Mouse (Mus musculus): ENCODE data around the gene Rnf227. TPM values are rescaled to one million over a fixed set of nuclear protein-coding genes. Genes with fewer than 3 reads are reported as not detected.

Rnf227 gene
- polyA plus RNA-seq, 1 experiment from 2014 or later: 26.4 TPM

- Histone ChIP-seq H3K4me1 (peaks cover 20% of the 10 kb centered on the region), H3K36me3 (peaks cover 31% of the 10 kb centered on the region), H3K9ac (no peak overlapping the region), H3K27me3 (no peaks in the 10 kb centered on the region), H3K9me3 (no peaks in the 10 kb centered on the region), H3K4me2 (no peak overlapping the region; the same call in 1 of the 2 replicates), H3K27ac (no peak overlapping the region), H3K4me3 (no peak overlapping the region)
- ATAC-seq (ENCODE audit: insufficient number of reproducible peaks, insufficient read depth, low FRiP score, low TSS enrichment, low read depth): no peak
- WGBS: 90% methylated on average over 16 of the region's 16 CpGs
These were observed 33.1 kb downstream of the Rnf227 start for GRCm38 (mm10) chr11:69373223-69373965.

DNA sequence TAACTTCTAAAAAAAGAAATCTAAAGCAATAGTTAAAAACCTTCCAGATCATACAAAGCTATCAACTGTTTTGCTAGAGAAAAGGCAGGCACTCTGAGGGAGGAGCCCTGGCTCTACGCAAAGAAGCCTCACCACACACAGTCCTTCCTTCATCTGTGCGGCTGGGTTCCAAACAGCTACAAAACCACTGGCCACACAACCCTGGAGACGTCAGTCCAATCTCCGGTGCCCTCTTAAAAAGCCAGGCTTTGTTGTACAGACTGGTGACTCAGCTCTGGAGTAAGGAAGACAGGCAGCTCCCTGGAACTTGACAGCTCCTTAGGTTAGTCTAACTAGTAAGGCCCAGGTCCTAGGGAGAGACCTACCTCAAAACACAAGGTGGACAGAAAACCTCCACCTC, 35.4 kb downstream of the Rnf227 start:
- WGBS: 89% methylated on average over 4 of the region's 4 CpGs
- Histone ChIP-seq H3K4me1 (peaks cover 18% of the 10 kb centered on the region), H3K9ac (no peak overlapping the region), H3K9me3 (no peaks in the 10 kb centered on the region), H3K27me3 (no peaks in the 10 kb centered on the region), H3K36me3 (peaks cover 34% of the 10 kb centered on the region), H3K4me2 (no peak overlapping the region), H3K27ac (no peak overlapping the region), H3K4me3 (no peak overlapping the region)
- no peak for ATAC-seq (ENCODE audit: insufficient number of reproducible peaks, insufficient read depth, low FRiP score, low TSS enrichment, low read depth)

DNA sequence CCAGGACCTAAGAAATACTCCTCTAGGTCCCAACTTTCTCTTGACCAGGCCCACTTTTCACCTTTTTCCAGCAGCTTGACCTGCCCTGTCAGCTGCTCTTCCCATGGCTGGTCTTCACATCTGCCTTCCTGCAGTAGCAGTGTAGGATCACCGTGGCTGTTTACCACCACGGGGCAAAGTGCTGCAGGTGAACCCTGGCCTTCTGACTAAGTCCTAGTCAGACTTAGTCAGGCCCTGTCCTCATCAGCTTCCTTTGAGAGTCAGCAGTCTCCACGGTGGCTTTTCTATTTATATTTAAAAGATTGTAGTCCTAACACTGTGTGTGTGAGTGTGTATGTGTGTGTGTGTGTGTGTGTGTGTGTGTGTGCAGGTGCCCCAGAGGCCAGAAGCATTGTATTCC, 37.5 kb downstream of the Rnf227 start:
- H3K27me3 ChIP-seq: no peaks in the 10 kb centered on the region
- H3K4me1 ChIP-seq: peaks cover 3% of the 10 kb centered on the region; the same call in 1 of the 2 replicates
- H3K9ac ChIP-seq: no peak overlapping the region
- no peaks in the 10 kb centered on the region for H3K9me3 ChIP-seq
- H3K4me3 ChIP-seq: no peak overlapping the region
- 82% methylated on average over 3 of the region's 3 CpGs for WGBS
- no peak overlapping the region for H3K27ac ChIP-seq
- no peak overlapping the region for H3K4me2 ChIP-seq
- peaks cover 29% of the 10 kb centered on the region for H3K36me3 ChIP-seq
- ATAC-seq (ENCODE audit: insufficient number of reproducible peaks, insufficient read depth, low FRiP score, low TSS enrichment, low read depth): no peak

DNA sequence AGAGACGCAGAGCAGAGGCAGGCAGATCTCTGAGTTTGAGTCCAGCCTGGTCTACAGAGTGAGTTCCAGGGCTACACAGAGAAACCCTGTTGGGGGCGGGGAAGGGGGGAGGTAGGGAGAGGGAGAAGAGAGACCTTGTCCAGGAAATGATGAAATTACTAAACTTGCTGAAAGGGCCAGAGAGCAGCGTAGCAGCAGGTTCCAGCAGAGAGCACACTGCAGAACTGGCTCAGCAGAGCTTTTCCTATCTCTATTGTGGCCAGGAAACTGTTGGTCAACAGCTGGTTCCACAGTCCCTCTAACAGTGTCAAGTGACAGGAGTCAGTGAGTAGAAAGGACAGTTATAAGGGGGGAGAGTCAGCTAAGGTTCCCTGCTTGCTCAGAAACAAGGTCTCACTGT, 39.3 kb downstream of the Rnf227 start:
- peaks cover 3% of the 10 kb centered on the region; the same call in 1 of the 2 replicates for H3K4me1 ChIP-seq
- no peak overlapping the region for H3K4me3 ChIP-seq
- H3K9ac ChIP-seq: no peak overlapping the region
- no peak overlapping the region for H3K27ac ChIP-seq
- H3K9me3 ChIP-seq: no peaks in the 10 kb centered on the region
- H3K4me2 ChIP-seq: no peak overlapping the region
- H3K36me3 ChIP-seq: peaks cover 19% of the 10 kb centered on the region
- WGBS: 81% methylated on average over 3 of the region's 3 CpGs
- no peaks in the 10 kb centered on the region for H3K27me3 ChIP-seq
- no peak for ATAC-seq (ENCODE audit: insufficient number of reproducible peaks, insufficient read depth, low FRiP score, low TSS enrichment, low read depth)

- ATAC-seq (ENCODE audit: insufficient number of reproducible peaks, insufficient read depth, low FRiP score, low TSS enrichment, low read depth): no peak
- Histone ChIP-seq H3K27me3 (no peaks in the 10 kb centered on the region), H3K9ac (no peak overlapping the region), H3K4me1 (peaks cover 3% of the 10 kb centered on the region; the same call in 1 of the 2 replicates), H3K9me3 (no peaks in the 10 kb centered on the region), H3K36me3 (peaks cover 14% of the 10 kb centered on the region), H3K27ac (no peak overlapping the region), H3K4me2 (no peak overlapping the region), H3K4me3 (no peak overlapping the region)
- 81% methylated on average over 6 of the region's 6 CpGs for WGBS
These were observed 41.1 kb downstream of the Rnf227 start for GRCm38 (mm10) chr11:69381356-69381755.

DNA sequence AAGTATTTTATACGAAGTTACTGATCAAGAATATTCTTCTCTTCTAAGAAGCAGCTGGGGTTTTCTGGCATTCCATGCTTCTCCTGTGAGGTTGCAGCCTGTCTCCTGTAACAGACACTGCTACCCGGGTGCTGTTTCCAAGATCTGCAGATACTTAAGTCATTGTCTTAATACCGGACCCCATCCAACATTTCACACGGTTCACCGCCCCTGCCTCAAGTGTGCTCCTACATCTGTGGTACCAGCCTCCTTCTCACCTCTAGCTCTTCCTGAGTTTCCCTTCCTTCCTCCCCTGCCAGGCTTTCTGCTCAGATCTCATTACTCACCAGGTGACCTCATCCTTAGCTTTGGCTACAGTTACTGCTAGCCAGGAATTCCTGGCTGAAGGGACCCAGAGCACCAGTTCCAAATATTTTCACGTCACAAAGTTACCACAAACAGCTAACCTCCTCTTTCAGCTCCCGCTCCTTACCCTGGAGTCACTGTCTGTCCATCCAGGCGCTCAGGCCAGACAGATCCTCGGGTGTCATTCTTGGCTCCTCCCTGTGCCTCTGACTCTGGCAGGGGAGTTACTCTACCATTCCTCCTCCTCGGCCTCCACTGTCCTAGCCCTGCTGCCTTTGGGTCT, 42.3 kb downstream of the Rnf227 start:
- Histone ChIP-seq H3K4me2 (no peak overlapping the region), H3K27me3 (no peaks in the 10 kb centered on the region), H3K4me3 (no peak overlapping the region), H3K36me3 (peaks cover 9% of the 10 kb centered on the region), H3K27ac (peak overlapping the region; percentile 48; the same call in 1 of the 2 replicates), H3K9me3 (no peaks in the 10 kb centered on the region), H3K4me1 (peaks cover 3% of the 10 kb centered on the region; the same call in 1 of the 2 replicates), H3K9ac (no peak overlapping the region; the same call in 1 of the 2 replicates)
- ATAC-seq (ENCODE audit: insufficient number of reproducible peaks, insufficient read depth, low FRiP score, low TSS enrichment, low read depth): no peak
- 61% methylated on average over 10 of the region's 10 CpGs for WGBS

- Histone ChIP-seq H3K4me2 (no peak overlapping the region), H3K36me3 (no peaks in the 10 kb centered on the region), H3K9me3 (no peaks in the 10 kb centered on the region), H3K27ac (no peak overlapping the region), H3K4me3 (no peak overlapping the region), H3K27me3 (no peaks in the 10 kb centered on the region), H3K4me1 (peaks cover 10% of the 10 kb centered on the region), H3K9ac (no peak overlapping the region)
- 80% methylated on average over 6 of the region's 6 CpGs for WGBS
- ATAC-seq (ENCODE audit: insufficient number of reproducible peaks, insufficient read depth, low FRiP score, low TSS enrichment, low read depth): no peak
These were observed 44.7 kb downstream of the Rnf227 start for GRCm38 (mm10) chr11:69384979-69385378.

GRCm38 (mm10) chr11:69386758-69387157, 46.5 kb downstream of the Rnf227 start:
- no peak for ATAC-seq (ENCODE audit: insufficient number of reproducible peaks, insufficient read depth, low FRiP score, low TSS enrichment, low read depth)
- H3K36me3 ChIP-seq: no peaks in the 10 kb centered on the region
- H3K9ac ChIP-seq: no peak overlapping the region
- no peak overlapping the region for H3K4me2 ChIP-seq
- H3K4me1 ChIP-seq: peaks cover 13% of the 10 kb centered on the region
- H3K4me3 ChIP-seq: no peak overlapping the region
- H3K27ac ChIP-seq: no peak overlapping the region
- no peaks in the 10 kb centered on the region for H3K27me3 ChIP-seq
- 81% methylated on average over 7 of the region's 7 CpGs for WGBS
- no peaks in the 10 kb centered on the region for H3K9me3 ChIP-seq

GRCm38 (mm10) chr11:69388680-69389079, 48.4 kb downstream of the Rnf227 start:
- no peak overlapping the region for H3K27ac ChIP-seq
- no peak overlapping the region for H3K4me2 ChIP-seq
- no peak for ATAC-seq (ENCODE audit: insufficient number of reproducible peaks, insufficient read depth, low FRiP score, low TSS enrichment, low read depth)
- no peak overlapping the region for H3K4me3 ChIP-seq
- peaks cover 9% of the 10 kb centered on the region for H3K4me1 ChIP-seq
- 94% methylated on average over 4 of the region's 4 CpGs for WGBS
- H3K36me3 ChIP-seq: peaks cover 5% of the 10 kb centered on the region; the same call in 1 of the 2 replicates
- no peak overlapping the region for H3K9ac ChIP-seq
- no peaks in the 10 kb centered on the region for H3K27me3 ChIP-seq
- no peaks in the 10 kb centered on the region for H3K9me3 ChIP-seq

DNA sequence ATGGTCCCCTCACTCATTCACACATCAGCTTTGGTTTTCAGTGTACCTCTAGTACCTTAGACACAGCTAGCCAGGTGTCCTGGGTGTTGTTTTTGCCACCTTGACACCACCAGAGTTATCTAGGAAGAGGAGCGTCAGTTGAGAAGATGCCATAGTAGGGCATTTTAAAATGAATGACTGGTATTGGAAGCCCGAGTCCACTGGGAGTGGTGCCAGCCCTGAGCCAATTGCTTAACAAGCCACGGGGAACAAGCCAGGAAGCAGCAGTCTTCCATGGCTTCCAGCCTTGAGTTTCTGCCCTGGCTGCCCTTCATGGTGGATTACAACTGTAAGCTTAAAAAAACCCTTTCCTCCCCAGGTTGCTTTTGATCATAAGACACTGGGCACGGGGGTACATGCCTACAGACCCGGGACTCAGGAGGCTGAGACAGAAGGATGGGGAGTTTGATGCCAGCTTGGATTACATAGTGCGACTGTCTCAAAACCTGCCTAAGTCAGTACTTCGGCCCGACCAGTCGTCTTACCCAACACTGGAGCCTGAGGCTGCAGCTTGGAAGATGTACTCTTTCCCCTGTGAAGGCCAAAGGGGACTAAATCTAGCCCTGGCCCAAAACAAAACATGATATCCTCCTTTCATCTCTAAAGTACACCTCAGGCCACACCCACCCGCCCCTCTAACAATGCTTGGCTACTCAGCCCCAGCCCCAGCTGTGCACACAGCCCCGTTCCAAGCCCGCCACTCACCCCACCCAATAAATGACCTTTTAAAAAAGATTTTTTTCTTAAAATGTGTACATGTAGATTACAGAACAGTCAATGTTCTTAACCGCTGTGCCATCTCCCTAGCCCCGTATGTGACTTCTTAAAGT, 49.5 kb downstream of the Rnf227 start:
- 55% methylated on average over 14 of the region's 14 CpGs for WGBS
- no peaks in the 10 kb centered on the region for H3K9me3 ChIP-seq
- H3K4me1 ChIP-seq: peaks cover 13% of the 10 kb centered on the region
- H3K27ac ChIP-seq: peak overlapping the region; percentile 11; the same call in 1 of the 2 replicates
- no peak overlapping the region for H3K9ac ChIP-seq
- ATAC-seq (ENCODE audit: insufficient number of reproducible peaks, insufficient read depth, low FRiP score, low TSS enrichment, low read depth): no peak
- H3K27me3 ChIP-seq: no peaks in the 10 kb centered on the region
- H3K36me3 ChIP-seq: peaks cover 5% of the 10 kb centered on the region; the same call in 1 of the 2 replicates
- H3K4me3 ChIP-seq: no peak overlapping the region
- H3K4me2 ChIP-seq: 0 out of 2 replicates have a peak overlapping the region, but pooled peaks have one; percentile 5

GRCm38 (mm10) chr11:69390400-69391034, 50.3 kb downstream of the Rnf227 start:
- H3K4me3 ChIP-seq: no peak overlapping the region
- no peaks in the 10 kb centered on the region for H3K27me3 ChIP-seq
- 0 out of 2 replicates have a peak overlapping the region, but pooled peaks have one; percentile 16 for H3K9ac ChIP-seq
- 0 out of 2 replicates have a peak overlapping the region, but pooled peaks have one; percentile 5 for H3K4me2 ChIP-seq
- H3K4me1 ChIP-seq: peaks cover 13% of the 10 kb centered on the region
- ATAC-seq (ENCODE audit: insufficient number of reproducible peaks, insufficient read depth, low FRiP score, low TSS enrichment, low read depth): no peak; the same call in 1 of the 2 replicates
- 49% methylated on average over 10 of the region's 10 CpGs for WGBS
- no peaks in the 10 kb centered on the region for H3K9me3 ChIP-seq
- H3K27ac ChIP-seq: no peak overlapping the region; the same call in 1 of the 2 replicates
- peaks cover 5% of the 10 kb centered on the region; the same call in 1 of the 2 replicates for H3K36me3 ChIP-seq
